Mouse (Mus musculus) lung, adult 2 months (tissue): ENCODE data around the gene Smurf2.

Source experiments
- CTCF ChIP-seq: fragments of 200-500 bp; IDR thresholded peaks from 2 replicates; pipeline ENCODE4 v1.5.1; 2011; ENCODE audit warnings: mild to moderate bottlenecking, low read length, control low read depth; ENCODE audit not compliant: insufficient read depth
- POLR2A ChIP-seq: fragments of 200-500 bp; IDR thresholded peaks from 2 replicates; pipeline ENCODE4 v1.6.1; 2011; ENCODE audit warnings: low read depth, mild to moderate bottlenecking, control low read depth, low read length, borderline replicate concordance; ENCODE audit errors: extremely low read depth

DNA sequence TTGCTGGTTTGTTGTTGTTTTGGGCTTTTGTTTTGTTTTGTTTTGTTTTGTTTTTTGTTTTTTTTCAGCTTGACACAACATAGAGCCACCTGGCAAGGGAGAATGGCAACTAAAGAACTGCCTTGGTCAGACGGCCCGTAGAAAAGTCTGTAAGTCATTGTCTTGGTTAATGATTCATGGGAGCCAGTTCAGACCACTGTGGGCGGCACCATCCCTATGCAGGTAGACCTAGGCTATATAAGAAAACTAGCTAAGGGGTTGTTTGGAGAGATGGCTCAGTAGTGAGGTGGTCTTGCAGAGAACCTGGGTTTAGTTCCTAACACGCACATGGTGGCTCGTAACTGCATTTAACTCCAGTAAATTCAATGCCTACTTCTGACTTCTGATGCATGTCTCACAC is 6.7 kb upstream of the Smurf2 start:
- TF ChIP-seq POLR2A (no peak), CTCF (no peak)
